Mouse (Mus musculus) ES-Bruce4 (cell line): ENCODE results near the gene Clcn1.

Experiments used
- CTCF ChIP-seq: IDR thresholded peaks from one replicate; pipeline ENCODE4 v1.8.1; 2011; ENCODE audit warnings: low read depth, low read length
- EP300 ChIP-seq: IDR thresholded peaks from 2 replicates; pipeline ENCODE4 v1.6.1; 2011; ENCODE audit warnings: low read depth, low read length; ENCODE audit not compliant: insufficient read depth
- POLR2A ChIP-seq: IDR thresholded peaks from one replicate; pipeline ENCODE4 v1.8.1; 2011; ENCODE audit warnings: low read length; ENCODE audit not compliant: insufficient read depth

DNA sequence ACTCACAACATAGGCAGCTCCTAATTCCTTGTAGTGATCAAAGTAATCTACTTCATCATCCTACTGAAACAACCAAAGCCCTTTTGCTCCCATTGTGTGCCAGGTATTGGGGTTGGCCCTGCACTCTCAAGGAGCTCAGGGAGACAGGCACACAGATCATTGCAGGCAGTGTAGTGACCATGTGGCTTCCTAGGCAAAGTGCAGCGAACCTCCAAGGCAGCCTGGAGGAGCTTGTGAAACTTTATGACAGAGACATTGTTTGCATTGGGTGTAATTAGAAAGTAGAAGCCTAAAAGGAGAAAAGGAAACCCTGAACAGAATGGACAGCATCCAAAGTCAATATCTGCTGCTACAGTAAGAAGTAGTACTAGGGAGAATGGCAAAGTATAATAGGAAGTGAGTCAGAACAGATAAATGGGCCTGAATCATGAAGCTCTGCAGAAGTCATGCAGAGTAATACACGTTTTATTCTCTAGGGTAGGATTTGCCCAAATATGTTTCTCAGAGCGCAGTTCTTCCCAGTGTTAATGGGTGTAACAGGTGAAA lies 9.1 kb downstream of the Clcn1 start:
- no peak for TF ChIP-seq CTCF
- no peak for TF ChIP-seq POLR2A
- no peak for TF ChIP-seq EP300
